Mouse (Mus musculus) kidney, postnatal 0 days (tissue): ENCODE measurements around the gene Rhob. TPM values are rescaled to one million over a fixed set of nuclear protein-coding genes. Genes with fewer than 3 reads are reported as not detected.

Source experiments
- ATAC-seq: fragments of 200-750 bp; cut with Nextera tagmentation; replicated peaks from 2 replicates; pipeline ENCODE4 v1.8.0; 2017; ENCODE audit warnings: low read depth, moderate number of reproducible peaks, moderate TSS enrichment, moderate library complexity; ENCODE audit not compliant: low FRiP score
- DNase-seq: peaks from one replicate; pipeline ENCODE4 v3.0.0-alpha.2; 2016; ENCODE audit warnings: low spot score
- H3K27ac ChIP-seq: fragments of 300-500 bp; sonication (generic); 2 replicates; pipeline ENCODE4 v1.5.1; 2014; ENCODE audit warnings: mild to moderate bottlenecking
- H3K27me3 ChIP-seq: fragments of 300-500 bp; sonication (generic); 2 replicates; pipeline ENCODE4 v1.6.1; 2014; ENCODE audit warnings: low read length, mixed read lengths; ENCODE audit not compliant: insufficient read depth
- H3K36me3 ChIP-seq: fragments of 300-500 bp; sonication (generic); 2 replicates; pipeline ENCODE4 v1.6.1; 2014; ENCODE audit warnings: low read length, mixed read lengths; ENCODE audit not compliant: insufficient read depth
- H3K4me1 ChIP-seq: fragments of 300-500 bp; sonication (generic); replicated peaks from 2 replicates; pipeline ENCODE4 v1.6.1; 2014; ENCODE audit warnings: antibody characterized with exemption, low read length, mixed read lengths; ENCODE audit not compliant: insufficient read depth
- H3K4me2 ChIP-seq: fragments of 300-500 bp; sonication (generic); 2 replicates; pipeline ENCODE4 v1.6.1; 2014; ENCODE audit warnings: mild to moderate bottlenecking, low read length, moderate library complexity, mixed read lengths
- H3K4me3 ChIP-seq: fragments of 300-500 bp; sonication (generic); replicated peaks from 2 replicates; pipeline ENCODE4 v1.5.1; 2014; ENCODE audit warnings: low read depth, low read length
- H3K9ac ChIP-seq: fragments of 300-500 bp; sonication (generic); 2 replicates; pipeline ENCODE4 v1.6.1; 2014; ENCODE audit warnings: low read depth, low read length
- H3K9me3 ChIP-seq: fragments of 300-500 bp; sonication (generic); replicated peaks from 2 replicates; pipeline ENCODE4 v1.6.1; 2016; ENCODE audit warnings: low read length, inconsistent platforms, mixed read lengths
- CTCF ChIP-seq: IDR thresholded peaks from 2 replicates; pipeline ENCODE4 v1.5.1; 2016; ENCODE audit warnings: antibody characterized with exemption, low read depth, mild to moderate bottlenecking, moderate library complexity
- WGBS: fragments of 180-500 bp; shearing (Covaris S2); extraction: QIAGEN DNeasy Blood & Tissue Kit; methylation state at CpG from one replicate; pipeline ENCODE4 v1.1.7; 2014; 5-methylcytosine and 5-hydroxymethylcytosine counted together
- polyA plus RNA-seq: library from polyadenylated mRNA; unstranded; fragments of >200 nt; fragmentation: Nextera tagmentation; extraction: Ambion mirVana; gene quantifications from 2 replicates; pipeline ENCODE4 v1.2.1, GENCODE M21; 2015

The Rhob gene
- polyA plus RNA-seq, 1 experiment from 2014 or later = 53.6 TPM

DNA sequence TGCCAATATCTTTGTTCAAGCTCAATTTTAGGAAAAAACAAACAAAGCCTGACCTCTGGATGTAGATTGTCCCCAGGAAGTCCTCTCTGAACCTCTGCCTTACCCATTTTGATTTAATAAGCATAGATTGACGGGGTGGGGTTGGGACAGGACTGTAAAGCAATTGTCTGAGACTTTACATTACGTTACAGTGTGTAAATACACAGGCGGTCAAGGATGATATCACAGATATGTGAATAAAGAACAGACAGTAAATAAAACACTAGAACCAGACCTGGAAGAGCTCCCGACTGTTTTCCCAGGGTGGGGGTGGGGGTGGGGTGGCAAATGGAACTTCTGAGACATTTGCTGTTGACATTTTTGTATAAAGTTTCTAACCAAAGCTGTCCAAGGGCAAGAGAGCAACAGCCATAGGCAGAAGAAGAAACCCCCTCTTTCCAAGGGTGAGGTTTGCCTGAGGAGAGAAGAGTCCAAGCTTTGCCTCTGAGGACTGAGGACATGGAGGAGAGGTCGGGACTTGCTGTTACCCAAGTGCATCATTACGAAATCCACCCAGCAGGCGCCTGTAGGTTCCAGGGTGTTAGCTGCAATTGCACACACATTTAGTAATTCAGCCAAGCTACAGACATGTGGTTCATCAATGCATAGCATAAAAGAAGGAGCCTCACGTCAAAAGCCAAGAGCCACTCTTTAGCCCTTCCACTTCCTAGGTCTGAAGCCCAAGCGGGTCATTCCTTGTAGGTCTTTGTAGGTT, 7.3 kb upstream of the Rhob start:
- H3K9me3 ChIP-seq = no peaks in the 10 kb centered on the region
- ATAC-seq (no peak), DNase-seq (no peak)
- TF ChIP-seq CTCF = no peak
- no peak overlapping the region for H3K9ac ChIP-seq
- H3K4me2 ChIP-seq = no peak overlapping the region
- no peaks in the 10 kb centered on the region for H3K36me3 ChIP-seq
- no peak overlapping the region for H3K4me3 ChIP-seq
- no peaks in the 10 kb centered on the region for H3K4me1 ChIP-seq
- H3K27ac ChIP-seq = no peak overlapping the region
- WGBS = 63% methylated on average over 9 of the region's 9 CpGs
- no peaks in the 10 kb centered on the region for H3K27me3 ChIP-seq

DNA sequence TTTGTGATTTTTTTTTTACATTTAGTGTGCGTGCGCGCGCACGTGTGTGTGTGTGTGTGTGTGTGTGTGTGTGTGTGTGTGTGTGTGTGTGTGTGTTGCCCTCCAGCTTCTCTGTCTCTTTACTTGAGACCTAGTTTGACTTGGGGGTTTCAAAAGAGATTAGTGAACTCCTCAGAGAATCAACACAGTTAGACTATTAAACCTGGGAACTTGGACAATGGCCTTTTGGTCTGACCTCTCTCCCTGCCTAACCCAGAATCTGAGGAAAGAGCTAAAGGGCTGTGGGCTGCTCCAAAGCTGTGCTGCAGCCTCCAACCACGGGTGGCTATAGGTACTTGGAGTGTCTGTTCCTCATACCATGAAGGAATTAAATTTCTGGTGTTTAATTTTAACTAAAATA, 4.3 kb upstream of the Rhob start:
- Histone ChIP-seq H3K27me3 (no peaks in the 10 kb centered on the region), H3K4me2 (no peak overlapping the region), H3K4me3 (no peak overlapping the region), H3K9me3 (no peaks in the 10 kb centered on the region), H3K36me3 (no peaks in the 10 kb centered on the region), H3K4me1 (peaks cover 7% of the 10 kb centered on the region; the same call in 1 of the 2 replicates), H3K27ac (no peak overlapping the region), H3K9ac (no peak overlapping the region)
- 90% methylated on average over 6 of the region's 6 CpGs for WGBS
- ATAC-seq (no peak), DNase-seq (no peak)
- TF ChIP-seq CTCF = no peak

DNA sequence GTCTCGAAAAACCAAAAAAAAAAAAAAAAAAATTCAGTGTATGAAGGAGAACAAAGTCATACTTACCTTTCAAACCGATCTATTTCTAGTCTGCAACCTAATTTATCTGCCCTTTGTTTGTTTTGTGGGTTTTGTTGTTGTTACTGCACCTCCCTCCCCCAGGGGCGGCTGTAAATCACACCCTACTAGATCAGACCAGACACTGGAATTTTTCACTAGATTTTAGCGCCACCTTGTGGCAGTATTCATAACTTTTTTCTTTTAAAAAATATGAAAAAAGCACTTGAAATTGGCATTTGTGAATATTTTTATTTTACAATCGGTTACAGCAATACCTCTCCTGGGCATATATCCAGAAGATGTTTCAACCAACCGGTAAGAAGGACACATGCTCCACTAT, 2.7 kb upstream of the Rhob start:
- peak; percentile 86 for DNase-seq
- WGBS = 6% methylated on average over 6 of the region's 6 CpGs
- no peak for ATAC-seq

DNA sequence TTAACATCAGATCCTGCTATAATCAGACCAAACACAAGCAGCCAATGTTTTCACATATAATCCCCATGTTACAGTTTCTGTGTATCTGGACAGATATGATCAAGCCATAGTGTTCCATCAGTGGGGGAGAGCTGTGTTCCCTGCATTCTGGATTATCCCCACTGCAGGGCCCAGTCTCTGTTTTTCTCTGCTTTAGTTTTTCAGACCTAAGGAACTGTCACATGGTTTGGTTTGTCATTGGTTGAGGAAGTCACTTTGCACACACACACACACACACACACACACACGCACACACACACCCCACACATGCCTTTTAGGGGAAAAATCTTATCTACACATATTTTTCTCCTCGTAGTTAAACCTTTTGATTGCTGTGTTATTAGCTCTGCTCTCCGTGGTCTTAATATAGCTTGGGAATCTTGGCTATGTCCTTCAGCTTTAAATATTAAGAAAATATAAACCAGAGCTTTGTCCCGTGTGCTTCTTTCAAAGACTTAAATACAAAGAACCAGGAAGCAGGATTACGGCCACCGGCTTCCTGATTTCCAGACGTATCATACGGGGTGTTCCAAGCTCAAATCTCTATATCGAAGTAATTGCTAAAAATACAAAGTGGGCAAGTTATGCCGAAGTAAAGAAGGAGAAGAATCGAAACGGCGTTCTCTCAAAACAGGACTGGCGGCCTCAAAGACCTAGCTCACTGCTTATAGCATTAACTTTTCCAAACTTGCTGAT, 1.9 kb upstream of the Rhob start:
- no peak overlapping the region for H3K9ac ChIP-seq

More for the DNA sequence above, 2.7 kb upstream of the Rhob start:
- Histone ChIP-seq H3K9ac (no peak overlapping the region), H3K36me3 (no peaks in the 10 kb centered on the region), H3K27ac (no peak overlapping the region), H3K4me1 (peaks cover 7% of the 10 kb centered on the region; the same call in 1 of the 2 replicates), H3K9me3 (no peaks in the 10 kb centered on the region), H3K27me3 (no peaks in the 10 kb centered on the region), H3K4me3 (no peak overlapping the region), H3K4me2 (no peak overlapping the region)
- peak; percentile 70 for TF ChIP-seq CTCF

DNA sequence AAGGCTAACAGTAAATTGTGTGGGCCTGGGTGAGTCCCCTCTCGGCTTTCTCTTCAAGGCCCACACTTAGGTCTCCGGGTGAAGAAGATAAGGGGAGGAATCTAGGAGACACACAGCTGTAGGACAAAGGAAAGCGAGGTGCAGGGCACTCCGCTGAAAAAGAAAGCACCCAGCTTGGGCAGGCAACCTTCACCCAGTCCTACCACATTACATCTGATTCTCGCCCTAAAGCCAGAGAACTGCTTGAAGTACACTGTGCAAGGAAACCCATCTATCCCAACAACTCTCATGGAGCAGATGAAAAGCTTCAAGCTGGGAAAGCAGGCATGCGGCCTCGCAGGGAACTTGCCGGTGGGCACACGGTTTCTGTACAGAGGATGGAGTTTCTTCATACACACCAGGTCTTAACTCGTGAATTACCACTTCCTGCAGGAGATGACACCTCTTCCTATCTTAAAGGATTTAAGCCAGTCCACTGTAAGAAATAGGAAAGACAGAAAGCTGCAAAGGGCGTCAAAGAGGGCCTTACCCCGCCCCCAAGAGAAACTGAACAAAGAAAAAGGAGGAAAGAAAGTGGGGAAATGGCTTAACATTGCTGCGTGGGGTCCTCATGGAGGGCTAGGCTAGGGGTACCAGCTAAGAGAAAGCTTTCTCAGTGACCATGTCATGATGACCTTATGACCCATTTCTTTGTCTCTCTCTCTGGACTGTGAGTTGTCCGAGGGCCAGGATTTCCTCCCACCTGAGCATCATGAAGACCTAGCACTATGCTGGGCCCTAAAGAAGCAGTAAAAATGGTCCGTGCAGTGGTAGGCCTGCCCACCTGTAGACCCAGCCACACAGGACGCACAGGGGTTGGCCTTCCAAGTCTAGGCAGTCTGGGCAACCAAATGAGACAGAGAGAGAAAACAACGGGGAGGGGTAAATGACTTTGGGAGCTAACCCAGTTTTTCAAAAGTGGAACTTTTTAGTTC, 1.1 kb upstream of the Rhob start:
- H3K4me1 ChIP-seq = peaks cover 7% of the 10 kb centered on the region
- 55% methylated on average over 17 of the region's 17 CpGs for WGBS
- no peak for DNase-seq
- peak overlapping the region; percentile 78 for H3K4me3 ChIP-seq
- no peak for ATAC-seq
- no peaks in the 10 kb centered on the region for H3K36me3 ChIP-seq
- no peak for TF ChIP-seq CTCF
- no peaks in the 10 kb centered on the region for H3K27me3 ChIP-seq
- peak overlapping the region; percentile 62 for H3K27ac ChIP-seq
- H3K9ac ChIP-seq = peak overlapping the region; percentile 94
- peak overlapping the region; percentile 83 for H3K4me2 ChIP-seq
- no peaks in the 10 kb centered on the region for H3K9me3 ChIP-seq

More for the DNA sequence above, 1.9 kb upstream of the Rhob start:
- no peaks in the 10 kb centered on the region for H3K36me3 ChIP-seq
- H3K4me3 ChIP-seq = no peak overlapping the region
- no peak overlapping the region; the same call in 1 of the 2 replicates for H3K27ac ChIP-seq
- peaks cover 7% of the 10 kb centered on the region; the same call in 1 of the 2 replicates for H3K4me1 ChIP-seq
- H3K9me3 ChIP-seq = no peaks in the 10 kb centered on the region
- no peak for TF ChIP-seq CTCF
- WGBS = 71% methylated on average over 14 of the region's 14 CpGs
- no peaks in the 10 kb centered on the region for H3K27me3 ChIP-seq
- ATAC-seq = no peak
- DNase-seq = peak; percentile 34
- H3K4me2 ChIP-seq = no peak overlapping the region
